Mouse (Mus musculus): ENCODE data around the gene Pdzd3. TPM values are rescaled to one million over a fixed set of nuclear protein-coding genes. Genes with fewer than 3 reads are reported as not detected.

Gene Pdzd3
- total RNA-seq, 1 experiment from 2014 or later = not detected

DNA sequence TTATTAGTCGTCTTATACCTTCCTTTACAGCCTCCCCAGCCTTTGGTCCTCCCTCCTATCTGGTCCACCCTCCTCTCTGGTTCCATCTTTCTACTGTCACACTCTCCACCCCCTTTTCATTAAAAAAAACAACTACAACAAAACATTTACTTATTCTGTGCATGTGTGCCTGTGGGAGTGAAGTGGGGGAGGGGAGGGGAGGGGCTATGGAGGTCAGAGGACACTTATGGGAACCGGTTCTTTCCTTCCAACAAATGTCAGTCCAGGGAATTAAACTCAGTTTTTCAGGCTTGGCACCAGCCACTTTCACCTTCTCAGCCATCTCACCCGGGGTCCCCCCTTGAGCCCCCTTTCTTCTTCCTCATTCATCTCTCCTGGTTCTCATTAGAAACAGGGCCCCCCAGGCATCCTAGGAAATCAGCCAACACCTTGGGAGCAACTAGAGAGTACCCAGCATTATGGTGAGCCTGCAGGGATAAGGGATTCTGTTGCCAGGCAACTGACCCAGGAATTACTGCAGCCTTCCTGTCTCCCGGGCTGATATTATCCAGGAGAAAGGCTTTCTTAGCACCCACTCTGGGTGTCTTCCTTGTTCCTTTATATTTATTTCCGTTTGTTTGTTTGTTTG lies 3.4 kb upstream of the Pdzd3 start:
- ATAC-seq (replicated peaks; ENCODE audit: low read depth, poor library complexity, severe bottlenecking) = no peak

DNA sequence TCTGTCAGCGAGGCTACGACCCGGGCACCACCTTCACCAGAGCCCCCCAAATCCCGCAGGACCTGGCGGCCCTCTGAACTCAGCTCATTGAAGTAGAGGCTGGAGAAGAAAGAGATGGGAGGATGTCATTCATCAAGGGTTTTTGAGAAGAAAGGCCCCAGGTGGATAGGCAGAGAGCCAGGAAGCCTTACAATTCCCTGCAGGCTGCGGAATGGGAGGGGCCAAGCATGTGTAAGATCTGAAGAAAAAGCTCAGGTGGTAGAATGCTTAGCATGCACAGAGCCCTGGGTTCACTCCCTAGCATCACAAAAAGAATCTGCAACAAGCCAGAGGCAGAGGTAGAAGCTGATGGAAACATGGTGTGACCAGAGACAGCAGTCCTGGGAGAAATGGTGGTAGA lies 2.2 kb upstream of the Pdzd3 start:
- no peak for ATAC-seq (replicated peaks; ENCODE audit: low read depth, poor library complexity, severe bottlenecking)

DNA sequence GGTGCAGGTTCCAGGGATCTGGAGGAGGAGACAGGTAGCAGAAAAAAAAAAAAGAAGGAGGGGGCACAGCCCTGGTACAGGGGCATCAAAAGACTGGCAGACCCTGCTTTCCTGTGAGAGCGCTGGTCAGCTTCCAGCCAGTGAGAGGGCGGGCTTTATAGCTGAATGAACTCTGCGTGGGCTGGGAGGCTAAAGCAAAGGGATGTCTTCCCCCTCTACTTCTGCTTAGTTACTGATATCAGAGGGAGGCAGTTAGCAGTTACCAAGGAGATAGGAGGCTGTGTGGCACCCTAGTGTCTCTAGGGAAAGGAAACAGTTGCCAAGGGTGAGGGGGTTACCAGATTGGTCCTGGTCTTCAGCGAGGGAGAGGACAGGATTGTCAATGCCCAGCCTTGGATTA lies 826 bp downstream of the Pdzd3 start:
- no peak; the same call in 1 of the 2 replicates for ATAC-seq (replicated peaks; ENCODE audit: low read depth, poor library complexity, severe bottlenecking)

DNA sequence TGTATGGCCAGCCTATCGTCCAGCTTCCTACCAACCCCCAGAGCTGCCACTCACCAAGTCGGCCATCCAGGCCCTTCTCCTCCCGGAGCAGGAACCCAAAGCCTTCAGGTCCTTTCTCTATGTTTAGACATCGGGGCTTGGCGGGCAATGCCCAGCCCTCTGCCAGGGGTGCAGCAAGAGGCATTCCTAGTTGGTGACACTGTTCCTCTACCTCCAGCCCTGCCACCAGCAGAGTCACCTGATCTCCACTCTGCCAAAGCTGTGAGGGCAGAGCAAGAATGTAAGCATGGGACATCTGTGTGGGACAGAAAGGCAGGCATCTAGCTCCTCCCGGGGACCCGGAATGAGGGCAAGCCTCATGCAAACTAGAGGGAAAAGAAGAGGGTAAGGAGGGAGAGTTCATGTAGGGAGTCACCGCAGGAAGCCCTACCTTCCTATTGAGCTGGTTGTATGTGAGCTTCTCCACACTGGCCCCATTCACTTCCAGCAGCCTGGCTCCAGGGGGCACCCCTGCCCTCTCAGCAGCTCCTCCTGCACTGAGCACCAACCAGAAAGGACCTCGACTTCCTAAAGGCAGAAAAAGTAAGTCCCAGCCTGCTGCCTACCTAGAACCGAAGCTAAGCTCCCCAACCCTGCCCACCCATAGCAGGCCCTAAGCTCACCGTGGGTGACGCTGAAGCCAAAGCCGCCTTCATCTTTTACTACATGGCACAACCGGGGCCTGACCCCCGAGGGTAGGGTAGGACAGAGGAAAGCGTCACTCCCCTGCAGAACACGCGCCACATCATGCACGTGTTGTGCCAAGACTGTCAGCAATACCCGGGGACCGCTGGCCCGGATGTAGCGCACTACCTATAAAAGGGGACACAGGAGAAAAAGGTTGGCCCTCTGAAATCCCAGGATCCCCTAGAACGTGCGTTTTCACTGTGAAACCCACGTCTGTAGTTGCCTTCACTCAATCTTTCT lies 1.8 kb downstream of the Pdzd3 start:
- ATAC-seq (replicated peaks; ENCODE audit: low read depth, poor library complexity, severe bottlenecking) = peak; percentile 92

DNA sequence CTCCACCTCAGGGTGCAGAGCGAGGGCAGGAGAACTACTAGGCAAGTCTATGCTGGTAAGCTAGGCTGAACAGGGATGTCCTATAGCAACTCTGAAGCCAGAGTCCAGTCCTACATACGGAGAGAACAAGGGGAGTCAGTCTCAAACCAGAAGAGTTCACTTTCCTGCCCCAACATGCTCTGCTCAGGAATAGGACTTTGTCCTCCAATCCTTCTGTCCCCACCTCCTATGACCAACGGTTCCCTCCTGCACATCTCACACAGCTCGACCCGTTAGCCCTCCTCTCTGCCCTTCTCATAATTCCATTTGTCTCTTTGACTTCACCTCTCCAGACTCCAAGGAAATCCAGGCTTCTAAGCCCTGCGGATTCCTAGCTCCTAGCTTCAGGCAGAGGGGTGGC lies 3.4 kb downstream of the Pdzd3 start:
- ATAC-seq (replicated peaks; ENCODE audit: low read depth, poor library complexity, severe bottlenecking) = no peak

DNA sequence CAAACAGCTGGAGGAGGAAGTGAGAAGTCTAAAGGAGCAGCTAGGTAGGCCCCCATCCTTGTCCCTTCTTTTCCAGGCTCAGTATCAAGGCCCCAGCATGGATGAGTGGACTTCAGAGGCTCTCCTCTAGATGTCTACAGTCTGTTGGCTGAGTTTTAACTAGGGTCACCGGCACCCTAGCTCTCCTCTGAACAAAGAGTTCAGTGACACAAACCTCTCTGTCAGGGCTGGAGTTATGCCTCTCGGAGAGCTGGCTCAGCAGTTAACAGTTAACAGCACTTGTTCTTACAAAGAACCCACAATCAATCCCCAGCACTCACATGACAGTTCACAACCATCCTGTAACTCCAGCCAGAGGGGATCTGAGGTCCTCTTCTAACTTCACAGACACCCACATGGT lies 7.7 kb downstream of the Pdzd3 start:
- ATAC-seq (replicated peaks; ENCODE audit: low read depth, poor library complexity, severe bottlenecking) = no peak

DNA sequence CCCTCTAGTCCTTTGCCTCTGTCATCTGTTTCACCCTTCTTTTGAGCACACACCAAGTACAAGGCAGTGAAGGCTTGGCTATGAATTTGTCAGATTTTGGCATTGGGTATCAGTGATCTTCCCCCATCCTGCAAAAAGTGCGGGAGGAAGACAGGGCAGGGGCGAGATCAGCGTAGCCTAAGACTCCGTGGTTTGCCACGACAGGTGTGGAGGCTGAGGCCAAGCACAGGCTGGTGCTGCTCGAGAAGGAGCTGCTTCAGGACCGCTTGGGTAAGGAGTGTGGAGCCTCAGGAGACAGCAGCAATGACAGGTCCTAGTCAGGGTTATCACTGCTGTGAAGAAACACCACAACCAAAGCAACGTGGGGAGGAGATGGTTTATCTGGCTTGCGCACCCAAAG lies 9.9 kb downstream of the Pdzd3 start:
- ATAC-seq (replicated peaks; ENCODE audit: low read depth, poor library complexity, severe bottlenecking) = no peak

DNA sequence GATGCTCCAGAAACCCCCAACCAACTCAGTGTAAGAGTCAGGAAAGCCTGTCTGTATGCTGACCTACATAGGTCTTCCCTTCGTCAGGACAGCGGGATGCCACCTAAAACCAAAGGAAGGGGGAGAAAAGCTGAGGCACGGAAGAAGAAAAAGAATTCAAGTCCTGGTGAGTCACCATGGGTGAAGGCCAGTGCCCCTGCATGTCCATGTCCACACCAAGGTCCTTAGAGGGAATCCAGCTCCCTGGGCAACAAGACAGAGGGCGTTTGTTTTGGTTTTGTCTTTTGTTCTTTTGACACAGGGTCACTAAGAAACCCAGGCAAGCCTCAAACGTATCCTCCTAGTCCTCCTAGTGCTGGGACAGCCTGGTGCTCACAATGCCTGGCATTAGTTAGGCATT lies 10.4 kb downstream of the Pdzd3 start:
- no peak for ATAC-seq (replicated peaks; ENCODE audit: low read depth, poor library complexity, severe bottlenecking)

DNA sequence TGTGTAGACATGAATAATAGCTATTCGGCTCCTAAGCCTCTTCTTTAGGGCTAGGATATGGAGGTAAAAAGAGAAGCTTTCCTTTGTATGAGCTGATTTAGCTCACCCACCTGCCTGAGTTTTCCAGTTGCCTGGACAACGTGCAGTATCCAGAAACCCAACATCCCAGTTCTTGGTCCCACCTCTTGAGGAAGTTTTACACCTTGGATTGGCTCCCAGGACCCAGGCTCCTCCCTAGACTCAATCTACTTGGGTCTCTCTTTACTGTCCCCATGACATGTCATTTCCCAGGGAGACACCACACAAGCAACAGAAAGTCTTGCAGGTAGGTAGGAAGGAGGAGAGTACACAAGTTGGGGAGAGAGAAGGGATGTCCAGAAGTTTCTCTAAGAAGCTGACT lies 10.9 kb downstream of the Pdzd3 start, which contains the start of gene Ccdc153:
Gene Ccdc153 (plus strand): TSS at position 278 of the 400 bp plus-strand sequence.
- no peak for ATAC-seq (replicated peaks; ENCODE audit: low read depth, poor library complexity, severe bottlenecking)

DNA sequence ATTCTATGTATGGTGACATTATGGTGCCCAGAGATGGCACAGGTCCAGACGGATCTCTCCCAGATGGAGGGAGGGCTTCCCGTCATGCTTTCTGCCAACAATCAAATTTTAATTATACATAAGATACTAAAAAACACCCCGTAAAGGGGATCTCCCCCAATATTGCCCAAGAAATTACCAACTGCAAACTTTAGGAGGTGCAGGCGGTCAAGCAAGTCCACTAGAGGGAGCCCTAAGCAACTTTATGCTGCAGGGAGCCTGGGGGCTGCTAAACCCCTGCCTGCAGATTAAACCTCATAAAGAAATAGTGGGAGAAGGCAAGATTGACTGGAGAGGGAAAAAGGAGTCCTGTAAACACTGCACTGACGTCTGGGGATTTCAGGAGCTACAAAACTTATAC lies 11.8 kb downstream of the Pdzd3 start:
- peak; percentile 64 for ATAC-seq (replicated peaks; ENCODE audit: low read depth, poor library complexity, severe bottlenecking)

DNA sequence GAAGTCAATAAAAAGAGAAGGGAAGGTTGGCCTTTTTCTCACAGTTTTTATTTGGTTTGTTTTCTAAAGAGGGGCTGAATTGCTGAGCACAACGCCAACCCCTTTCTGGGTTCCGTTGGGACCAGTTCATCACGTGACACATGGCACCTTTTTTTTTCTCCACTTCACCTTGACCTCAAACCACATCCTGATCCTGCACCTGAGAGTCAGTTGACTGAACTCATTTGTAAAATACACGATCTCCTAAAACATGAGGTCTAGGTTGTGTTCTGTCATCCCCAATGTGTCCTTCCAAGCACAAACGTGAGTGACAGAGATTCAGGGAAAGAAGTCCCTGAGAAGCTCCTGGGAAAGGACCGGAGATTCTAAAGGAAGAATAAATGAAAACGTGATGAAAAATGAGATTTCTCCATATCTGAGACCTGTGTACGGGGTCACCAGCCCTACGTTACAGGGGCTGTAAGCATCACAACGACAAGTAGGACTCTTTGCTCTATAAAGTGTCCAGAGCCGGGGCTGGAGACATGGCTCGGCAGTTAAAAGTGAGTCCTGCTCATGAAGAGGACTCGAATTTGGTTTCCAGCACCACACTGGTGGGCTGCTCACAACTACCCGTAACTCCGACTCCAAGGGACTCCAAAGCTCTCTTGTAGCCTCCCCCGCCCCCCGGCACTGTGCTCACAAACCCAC lies 12.6 kb downstream of the Pdzd3 start:
- ATAC-seq (replicated peaks; ENCODE audit: low read depth, poor library complexity, severe bottlenecking) = no peak

DNA sequence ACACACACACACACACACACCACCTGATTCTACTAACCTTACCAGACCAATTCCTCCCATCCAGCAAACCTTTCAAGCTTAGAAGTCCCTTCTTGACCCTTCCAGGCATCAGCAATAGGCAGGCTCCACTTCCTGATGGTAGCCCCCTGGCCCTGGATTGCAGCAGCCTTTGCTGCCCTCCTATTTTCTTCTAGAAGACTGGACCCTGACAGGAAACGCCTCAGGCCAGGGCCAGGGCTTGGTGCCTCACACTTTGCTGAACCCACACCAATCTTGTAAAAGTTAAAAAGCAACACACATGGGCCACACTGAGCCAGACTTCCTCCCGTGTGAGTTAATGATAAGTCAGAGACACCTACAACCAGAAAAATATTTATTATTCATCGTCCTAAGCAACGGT lies 14.1 kb downstream of the Pdzd3 start:
- no peak for ATAC-seq (replicated peaks; ENCODE audit: low read depth, poor library complexity, severe bottlenecking)

DNA sequence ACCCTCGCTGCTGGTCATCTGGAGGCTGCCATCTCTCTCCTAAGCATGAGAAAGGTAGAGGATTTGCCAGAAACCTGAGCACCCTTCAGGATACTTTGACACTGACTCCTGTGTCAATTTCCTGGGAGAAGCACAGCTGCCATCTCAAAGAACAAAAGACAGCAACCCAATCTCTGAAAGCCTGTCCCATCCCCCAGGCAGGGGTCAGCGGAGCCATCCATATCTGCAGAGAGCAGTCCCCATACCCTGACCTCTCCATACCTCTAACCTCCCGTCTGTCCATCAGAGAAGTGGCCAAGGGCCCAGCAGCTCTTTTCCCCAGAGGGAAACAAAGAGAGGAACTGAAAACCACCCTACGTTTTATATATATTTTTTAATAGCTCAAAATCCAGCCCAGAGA lies 14.7 kb downstream of the Pdzd3 start:
- no peak for ATAC-seq (replicated peaks; ENCODE audit: low read depth, poor library complexity, severe bottlenecking)

DNA sequence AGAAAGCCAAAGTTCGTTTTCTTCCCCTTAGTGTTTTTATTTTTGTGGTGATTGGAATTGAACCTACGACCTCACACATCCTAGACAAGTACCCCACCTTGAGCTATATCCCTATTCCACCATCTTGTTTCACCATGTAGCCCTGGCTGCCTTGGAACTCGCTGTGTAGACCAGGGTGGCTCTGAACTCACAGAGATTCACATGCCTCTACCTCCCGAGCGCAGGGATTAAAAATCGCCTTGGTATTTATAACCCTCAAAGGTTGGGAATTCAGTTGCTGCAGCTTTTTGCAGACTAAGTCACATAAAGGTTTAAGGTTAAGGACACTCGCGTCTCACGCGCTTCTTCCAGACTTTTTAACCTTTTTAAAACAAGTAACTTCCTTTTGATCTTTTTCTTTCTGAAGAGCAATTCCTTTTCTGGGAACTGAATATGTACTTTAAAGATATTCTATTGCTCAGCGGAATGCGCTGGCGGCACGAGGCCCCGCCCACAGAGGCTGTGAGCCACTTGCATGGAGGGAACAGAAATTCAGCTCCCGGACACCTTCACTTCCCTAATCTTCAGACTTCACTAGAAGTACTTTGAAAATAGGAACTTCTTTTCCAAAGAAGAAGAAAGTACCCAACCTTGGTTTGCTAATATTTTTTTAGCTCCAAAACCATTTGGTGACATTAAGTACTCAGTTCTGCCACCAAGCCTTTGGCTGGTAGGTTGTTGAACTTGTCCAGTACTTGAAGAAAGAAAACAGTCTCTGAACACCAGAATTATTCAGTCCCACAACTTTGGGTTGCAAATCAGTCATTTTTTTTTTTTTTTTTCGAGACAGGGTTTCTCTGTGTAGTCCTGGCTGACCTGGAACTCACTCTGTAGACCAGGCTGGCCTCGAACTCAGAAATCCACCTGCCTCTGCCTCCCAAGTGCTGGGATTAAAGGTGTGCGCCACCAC lies 16.5 kb downstream of the Pdzd3 start:
- ATAC-seq (replicated peaks; ENCODE audit: low read depth, poor library complexity, severe bottlenecking) = peak; percentile 62

DNA sequence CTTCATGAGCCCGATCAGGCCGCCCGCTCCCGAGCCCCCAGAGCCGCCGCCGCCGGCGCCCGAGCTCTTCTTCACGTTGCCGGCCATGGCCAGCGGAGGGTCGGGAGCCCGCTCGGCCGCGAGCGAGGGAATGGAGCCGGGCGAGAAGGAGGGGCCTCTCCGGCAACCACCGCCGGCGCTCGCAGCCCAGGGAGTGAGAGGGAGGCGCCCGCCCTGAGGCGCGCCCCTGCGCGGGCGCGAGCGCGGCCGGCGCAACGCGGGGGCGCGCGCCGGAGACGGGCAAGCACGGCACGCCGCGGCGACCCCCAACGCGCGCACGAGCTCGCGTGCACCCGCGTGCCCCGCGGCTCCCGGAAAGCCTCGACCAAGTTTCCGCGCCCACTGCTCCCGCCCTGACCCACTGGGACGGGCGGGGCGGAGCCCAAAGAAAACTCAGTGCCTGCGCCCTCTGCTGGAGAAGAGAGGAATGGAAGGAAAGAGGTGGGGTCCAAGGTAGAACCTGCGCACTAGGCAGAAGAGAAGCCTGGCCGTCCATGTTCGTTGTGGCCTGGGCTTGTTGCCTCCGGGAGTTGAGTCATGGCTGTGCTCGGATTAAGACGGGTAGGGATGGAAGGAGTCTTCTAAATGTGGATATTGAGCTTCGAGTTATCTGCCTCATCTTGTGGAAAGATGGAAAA lies 17.3 kb downstream of the Pdzd3 start, which contains the start of gene Cbl:
Gene Cbl (minus strand): TSS at position 248 of the 677 bp plus-strand sequence.
- ATAC-seq (replicated peaks; ENCODE audit: low read depth, poor library complexity, severe bottlenecking) = peak; percentile 83

DNA sequence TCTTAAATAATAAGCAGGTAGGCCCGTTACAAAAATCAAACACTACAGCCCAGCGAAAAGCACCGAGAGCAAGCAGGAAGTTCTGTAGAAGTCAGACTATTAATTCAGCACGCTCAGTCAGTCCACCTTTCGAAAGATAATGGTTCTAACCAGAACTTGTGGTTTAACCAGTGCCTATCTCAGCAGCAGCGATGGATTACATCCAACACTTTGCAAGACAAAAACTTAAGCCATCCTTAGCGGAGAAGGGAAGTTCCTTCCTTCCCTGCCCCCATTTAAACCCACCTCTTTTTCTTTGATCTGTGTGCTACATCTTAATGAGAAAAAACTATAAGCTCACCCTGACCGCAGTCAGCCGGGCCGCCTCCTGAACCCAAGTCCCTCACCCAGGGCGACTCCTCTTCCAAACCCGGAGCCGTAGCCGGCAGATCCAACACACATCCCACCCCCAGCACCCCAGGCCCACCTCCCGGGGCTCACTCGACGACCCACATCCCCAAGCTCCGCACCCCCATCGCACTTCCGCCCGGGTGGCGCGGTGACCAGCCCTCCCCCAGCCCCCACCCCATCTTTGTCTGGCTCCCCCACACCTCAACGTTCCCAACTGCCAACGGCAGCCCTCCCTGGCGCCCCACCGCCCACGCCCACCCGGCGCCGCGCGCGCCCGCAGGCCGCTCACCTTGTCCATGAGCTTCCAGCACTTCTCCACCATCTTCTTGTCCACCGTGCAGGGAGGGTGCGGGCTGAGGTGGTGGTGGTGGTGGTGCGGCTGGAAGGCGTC lies 18.1 kb downstream of the Pdzd3 start:
- ATAC-seq (replicated peaks; ENCODE audit: low read depth, poor library complexity, severe bottlenecking) = peak; percentile 13

DNA sequence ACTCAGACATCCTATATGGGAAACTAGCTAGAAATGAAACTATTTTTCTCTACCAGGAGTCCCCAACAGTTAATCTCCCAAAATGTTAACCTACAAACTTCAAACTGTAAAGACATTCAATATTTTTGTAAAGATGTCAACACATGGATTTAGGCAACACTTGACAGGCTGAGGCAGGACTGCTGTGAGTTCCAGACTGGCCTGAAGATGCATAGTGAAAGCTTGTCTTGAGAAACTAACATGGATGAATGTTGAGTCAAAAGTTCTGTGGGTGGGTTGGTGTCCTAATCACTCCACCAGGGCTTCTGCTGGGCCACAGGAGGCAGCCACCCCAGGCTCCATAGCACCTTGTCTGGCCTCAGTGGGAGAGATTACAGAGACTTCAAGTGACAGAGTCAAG lies 19.7 kb downstream of the Pdzd3 start:
- ATAC-seq (replicated peaks; ENCODE audit: low read depth, poor library complexity, severe bottlenecking) = no peak

DNA sequence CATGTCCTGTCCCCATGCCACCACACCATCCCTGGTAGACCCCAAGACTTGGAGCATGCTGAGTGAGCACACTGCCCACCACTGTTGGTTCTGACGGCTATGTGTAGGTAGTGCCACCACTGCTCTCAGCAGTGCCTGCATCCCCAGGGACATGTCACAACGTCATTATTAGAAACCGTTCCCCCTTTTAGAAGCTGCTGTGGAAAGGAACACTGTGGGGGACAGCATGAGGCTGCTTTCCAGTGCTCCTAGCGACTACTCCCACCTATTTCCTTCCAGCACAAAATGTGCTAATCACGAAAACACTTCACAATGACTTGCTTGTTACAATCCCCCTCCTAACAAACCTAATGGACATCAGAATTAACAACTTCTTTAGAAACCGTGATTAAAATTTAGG lies 25.3 kb downstream of the Pdzd3 start:
- ATAC-seq (replicated peaks; ENCODE audit: low read depth, poor library complexity, severe bottlenecking) = no peak

All from common myeloid progenitor, adult 5-6 weeks (primary cell).